Mouse (Mus musculus) frontal cortex, postnatal 25 days (tissue): ENCODE measurements at regions not wholly inside any gene's neighbourhood (a gene's known extent, or its start where the extent isn't known, plus 50 kb on each side); places are given as distances from the start of the nearest gene placed in this dataset.

ENCODE experiments used
- DNase-seq, 2 experiments: peaks; one replicate each; pipeline ENCODE4 v3.0.0; 2022; ENCODE audit warnings: low spot score in 2 of 2

- no peak for DNase-seq
Observed at GRCm38 (mm10) chr3:106879994-106880393, 53.9 kb upstream of the Olfr266 start.

GRCm38 (mm10) chr3:106903198-106903597 lies 77.1 kb upstream of the Olfr266 start:
- peak in 1 of 2 experiments; percentile 11 for DNase-seq

GRCm38 (mm10) chr3:106906668-106907067 lies 80.6 kb upstream of the Olfr266 start:
- no peak for DNase-seq

GRCm38 (mm10) chr3:106936067-106936466 lies 99.9 kb upstream of the Kcna3 start:
- DNase-seq = no peak

GRCm38 (mm10) chr3:106940095-106940494 lies 95.9 kb upstream of the Kcna3 start:
- no peak for DNase-seq

- no peak for DNase-seq
Observed at GRCm38 (mm10) chr3:106955555-106956446, 80.2 kb upstream of the Kcna3 start.

GRCm38 (mm10) chr3:106957162-106957895 lies 78.6 kb upstream of the Kcna3 start:
- no peak for DNase-seq

GRCm38 (mm10) chr3:106958194-106958593 lies 77.8 kb upstream of the Kcna3 start:
- no peak for DNase-seq

- DNase-seq = no peak
Observed at GRCm38 (mm10) chr3:106960596-106960995, 75.4 kb upstream of the Kcna3 start.

- no peak for DNase-seq
Observed at GRCm38 (mm10) chr3:106962466-106962865, 73.5 kb upstream of the Kcna3 start.

- no peak for DNase-seq
Observed at GRCm38 (mm10) chr3:106966198-106966597, 69.8 kb upstream of the Kcna3 start.

- no peak for DNase-seq
Observed at GRCm38 (mm10) chr3:106967479-106967878, 68.5 kb upstream of the Kcna3 start.

- DNase-seq = no peak
Observed at GRCm38 (mm10) chr3:106974114-106974789, 61.7 kb upstream of the Kcna3 start.

GRCm38 (mm10) chr3:106978728-106979127 lies 57.2 kb upstream of the Kcna3 start:
- no peak for DNase-seq

GRCm38 (mm10) chr3:106980914-106981313 lies 55.1 kb upstream of the Kcna3 start:
- no peak for DNase-seq

GRCm38 (mm10) chr3:106981323-106981722 lies 54.6 kb upstream of the Kcna3 start:
- no peak for DNase-seq

GRCm38 (mm10) chr3:106984231-106984630 lies 51.7 kb upstream of the Kcna3 start:
- DNase-seq = no peak
